Mouse (Mus musculus): ENCODE data around the gene Mtcl1.

Gene Mtcl1

GRCm38 (mm10) chr17:66407833-66408232 is 41.7 kb downstream of the Mtcl1 start:
- DNase-seq: peak; percentile 49 to 51

GRCm38 (mm10) chr17:66405601-66406000 is 43.9 kb downstream of the Mtcl1 start:
- no peak for DNase-seq

- peak; percentile 72 to 78 for DNase-seq
Observed at GRCm38 (mm10) chr17:66404883-66405590, 44.5 kb downstream of the Mtcl1 start.

- no peak for DNase-seq
Observed at GRCm38 (mm10) chr17:66402791-66403470, 46.6 kb downstream of the Mtcl1 start.

- peak; percentile 80 to 83 for DNase-seq
Observed at GRCm38 (mm10) chr17:66401596-66402265, 47.8 kb downstream of the Mtcl1 start.

- DNase-seq: no peak
Observed at GRCm38 (mm10) chr17:66399780-66400179, 49.8 kb downstream of the Mtcl1 start.

- DNase-seq: peak in 1 of 2 experiments; percentile 43
Observed at GRCm38 (mm10) chr17:66394571-66394970, 55.0 kb downstream of the Mtcl1 start.

GRCm38 (mm10) chr17:66388307-66388706 is 61.2 kb downstream of the Mtcl1 start:
- DNase-seq: peak in 1 of 2 experiments; percentile 37

GRCm38 (mm10) chr17:66381338-66381737 is 68.2 kb downstream of the Mtcl1 start:
- DNase-seq: no peak

GRCm38 (mm10) chr17:66379900-66380857 is 69.4 kb downstream of the Mtcl1 start:
- peak; percentile 84 to 87 for DNase-seq

GRCm38 (mm10) chr17:66379308-66379707 is 70.2 kb downstream of the Mtcl1 start:
- peak; percentile 48 to 50 for DNase-seq

- DNase-seq: no peak
Observed at GRCm38 (mm10) chr17:66378127-66378526, 71.4 kb downstream of the Mtcl1 start.

- peak; percentile 82 to 87 for DNase-seq
Observed at GRCm38 (mm10) chr17:66374633-66375272, 74.8 kb downstream of the Mtcl1 start.

GRCm38 (mm10) chr17:66370867-66371266 is 78.7 kb downstream of the Mtcl1 start:
- no peak for DNase-seq

GRCm38 (mm10) chr17:66369777-66370176 is 79.8 kb downstream of the Mtcl1 start:
- peak in 1 of 2 experiments; percentile 15 for DNase-seq

GRCm38 (mm10) chr17:66368127-66368526 is 81.4 kb downstream of the Mtcl1 start:
- DNase-seq: peak; percentile 62 to 67

GRCm38 (mm10) chr17:66365664-66366063 is 83.9 kb downstream of the Mtcl1 start:
- no peak for DNase-seq

GRCm38 (mm10) chr17:66365293-66365642 is 84.3 kb downstream of the Mtcl1 start:
- DNase-seq: no peak

- DNase-seq: no peak
Observed at GRCm38 (mm10) chr17:66364525-66365292, 84.8 kb downstream of the Mtcl1 start.

GRCm38 (mm10) chr17:66363852-66364524 is 85.6 kb downstream of the Mtcl1 start:
- peak in 1 of 2 experiments; percentile 17 for DNase-seq

All from cerebellum, postnatal 25 days (tissue).